Mouse (Mus musculus): ENCODE measurements at regions not wholly inside any gene's neighbourhood (a gene's known extent, or its start where the extent isn't known, plus 50 kb on each side); places are given as distances from the start of the nearest gene placed in this dataset.
"Not testable (repeated sequence)": the region's sequence is repeated elsewhere in the genome, so short reads cannot be mapped to it uniquely, and the experiment has no call there.

GRCm38 (mm10) chr6:68977959-68978358, 1442.4 kb upstream of the Tacstd2 start:
- no peak overlapping the region for H3K9ac ChIP-seq (ENCODE audit: low read depth, low read length)
- no peak for ATAC-seq
- H3K27me3 ChIP-seq (replicated peaks; ENCODE audit: control insufficient read depth, insufficient read depth, low read length), result no peaks in the 10 kb centered on the region
- H3K4me2 ChIP-seq (ENCODE audit: low read length), result no peak overlapping the region
- no peak overlapping the region for H3K27ac ChIP-seq (ENCODE audit: low read depth, low read length)
- H3K36me3 ChIP-seq (ENCODE audit: control insufficient read depth, insufficient read depth, low read length), result no peaks in the 10 kb centered on the region
- H3K4me1 ChIP-seq (ENCODE audit: control insufficient read depth, insufficient read depth, low read depth, low read length), result no peaks in the 10 kb centered on the region
- H3K4me3 ChIP-seq (ENCODE audit: low read length), result no peak overlapping the region
- no peaks in the 10 kb centered on the region for H3K9me3 ChIP-seq (ENCODE audit: control insufficient read depth, low read length)

- Histone ChIP-seq H3K9me3 (ENCODE audit: control insufficient read depth, low read length) (no peaks in the 10 kb centered on the region), H3K27ac (ENCODE audit: low read depth, low read length) (no peak overlapping the region), H3K36me3 (ENCODE audit: control insufficient read depth, insufficient read depth, low read length) (no peaks in the 10 kb centered on the region), H3K4me1 (ENCODE audit: control insufficient read depth, insufficient read depth, low read depth, low read length) (no peaks in the 10 kb centered on the region), H3K4me3 (ENCODE audit: low read length) (no peak overlapping the region), H3K9ac (ENCODE audit: low read depth, low read length) (no peak overlapping the region), H3K4me2 (ENCODE audit: low read length) (no peak overlapping the region), H3K27me3 (replicated peaks; ENCODE audit: control insufficient read depth, insufficient read depth, low read length) (no peaks in the 10 kb centered on the region)
- no peak for ATAC-seq
These were observed 1428.4 kb upstream of the Tacstd2 start for GRCm38 (mm10) chr6:68964012-68964411.

- not testable (repeated sequence) for H3K4me3 ChIP-seq (ENCODE audit: low read length); H3K4me1 ChIP-seq (ENCODE audit: control insufficient read depth, insufficient read depth, low read depth, low read length); H3K27me3 ChIP-seq (replicated peaks; ENCODE audit: control insufficient read depth, insufficient read depth, low read length); H3K27ac ChIP-seq (ENCODE audit: low read depth, low read length); H3K9ac ChIP-seq (ENCODE audit: low read depth, low read length); H3K9me3 ChIP-seq (ENCODE audit: control insufficient read depth, low read length); H3K4me2 ChIP-seq (ENCODE audit: low read length); H3K36me3 ChIP-seq (ENCODE audit: control insufficient read depth, insufficient read depth, low read length)
- 0 out of 2 replicates have a peak, but pooled peaks have one; percentile 54 for ATAC-seq
These were observed 1402.5 kb upstream of the Tacstd2 start for GRCm38 (mm10) chr6:68938104-68938503.

GRCm38 (mm10) chr6:68931860-68932259, 1396.3 kb upstream of the Tacstd2 start:
- H3K27ac ChIP-seq (ENCODE audit: low read depth, low read length); H3K4me1 ChIP-seq (ENCODE audit: control insufficient read depth, insufficient read depth, low read depth, low read length); H3K9me3 ChIP-seq (ENCODE audit: control insufficient read depth, low read length); H3K4me2 ChIP-seq (ENCODE audit: low read length); H3K9ac ChIP-seq (ENCODE audit: low read depth, low read length); H3K4me3 ChIP-seq (ENCODE audit: low read length); ATAC-seq; H3K27me3 ChIP-seq (replicated peaks; ENCODE audit: control insufficient read depth, insufficient read depth, low read length); H3K36me3 ChIP-seq (ENCODE audit: control insufficient read depth, insufficient read depth, low read length): not testable (repeated sequence)

GRCm38 (mm10) chr6:68915536-68915935, 1379.9 kb upstream of the Tacstd2 start:
- Histone ChIP-seq H3K4me1 (ENCODE audit: control insufficient read depth, insufficient read depth, low read depth, low read length) (no peaks in the 10 kb centered on the region), H3K27ac (ENCODE audit: low read depth, low read length) (no peak overlapping the region), H3K4me2 (ENCODE audit: low read length) (no peak overlapping the region), H3K36me3 (ENCODE audit: control insufficient read depth, insufficient read depth, low read length) (no peaks in the 10 kb centered on the region), H3K27me3 (replicated peaks; ENCODE audit: control insufficient read depth, insufficient read depth, low read length) (no peaks in the 10 kb centered on the region), H3K9me3 (ENCODE audit: control insufficient read depth, low read length) (no peaks in the 10 kb centered on the region), H3K9ac (ENCODE audit: low read depth, low read length) (no peak overlapping the region), H3K4me3 (ENCODE audit: low read length) (no peak overlapping the region)
- ATAC-seq, result no peak

- WGBS, result 80% methylated on average over 1 of the region's 1 CpGs
- Histone ChIP-seq H3K9ac (ENCODE audit: low read depth, low read length) (no peak overlapping the region), H3K4me2 (ENCODE audit: low read length) (no peak overlapping the region), H3K9me3 (ENCODE audit: control insufficient read depth, low read length) (no peaks in the 10 kb centered on the region), H3K4me3 (ENCODE audit: low read length) (no peak overlapping the region), H3K4me1 (ENCODE audit: control insufficient read depth, insufficient read depth, low read depth, low read length) (no peaks in the 10 kb centered on the region), H3K27me3 (replicated peaks; ENCODE audit: control insufficient read depth, insufficient read depth, low read length) (no peaks in the 10 kb centered on the region), H3K27ac (ENCODE audit: low read depth, low read length) (no peak overlapping the region), H3K36me3 (ENCODE audit: control insufficient read depth, insufficient read depth, low read length) (no peaks in the 10 kb centered on the region)
- ATAC-seq, result no peak
These were observed 1348.5 kb upstream of the Tacstd2 start for GRCm38 (mm10) chr6:68884130-68884529.

- not testable (repeated sequence) for H3K4me2 ChIP-seq (ENCODE audit: low read length); H3K9me3 ChIP-seq (ENCODE audit: control insufficient read depth, low read length); H3K36me3 ChIP-seq (ENCODE audit: control insufficient read depth, insufficient read depth, low read length); H3K9ac ChIP-seq (ENCODE audit: low read depth, low read length); H3K4me1 ChIP-seq (ENCODE audit: control insufficient read depth, insufficient read depth, low read depth, low read length); ATAC-seq; H3K27me3 ChIP-seq (replicated peaks; ENCODE audit: control insufficient read depth, insufficient read depth, low read length); H3K27ac ChIP-seq (ENCODE audit: low read depth, low read length); H3K4me3 ChIP-seq (ENCODE audit: low read length)
These were observed 1317.2 kb upstream of the Tacstd2 start for GRCm38 (mm10) chr6:68852761-68853160.

- Histone ChIP-seq H3K36me3 (ENCODE audit: control insufficient read depth, insufficient read depth, low read length) (no peaks in the 10 kb centered on the region), H3K9ac (ENCODE audit: low read depth, low read length) (no peak overlapping the region), H3K4me1 (ENCODE audit: control insufficient read depth, insufficient read depth, low read depth, low read length) (no peaks in the 10 kb centered on the region), H3K4me3 (ENCODE audit: low read length) (no peak overlapping the region), H3K27me3 (replicated peaks; ENCODE audit: control insufficient read depth, insufficient read depth, low read length) (no peaks in the 10 kb centered on the region), H3K27ac (ENCODE audit: low read depth, low read length) (no peak overlapping the region), H3K4me2 (ENCODE audit: low read length) (no peak overlapping the region), H3K9me3 (ENCODE audit: control insufficient read depth, low read length) (no peaks in the 10 kb centered on the region)
- no peak for ATAC-seq
- 81% methylated on average over 2 of the region's 2 CpGs for WGBS
These were observed 1316.7 kb upstream of the Tacstd2 start for GRCm38 (mm10) chr6:68852286-68852685.

GRCm38 (mm10) chr6:68835186-68835585, 1299.6 kb upstream of the Tacstd2 start:
- WGBS, result 75% methylated on average over 1 of the region's 1 CpGs
- no peaks in the 10 kb centered on the region for H3K36me3 ChIP-seq (ENCODE audit: control insufficient read depth, insufficient read depth, low read length)
- H3K9me3 ChIP-seq (ENCODE audit: control insufficient read depth, low read length), result no peaks in the 10 kb centered on the region
- H3K27me3 ChIP-seq (replicated peaks; ENCODE audit: control insufficient read depth, insufficient read depth, low read length), result no peaks in the 10 kb centered on the region
- no peak overlapping the region for H3K4me3 ChIP-seq (ENCODE audit: low read length)
- ATAC-seq, result no peak
- no peak overlapping the region for H3K27ac ChIP-seq (ENCODE audit: low read depth, low read length)
- H3K4me1 ChIP-seq (ENCODE audit: control insufficient read depth, insufficient read depth, low read depth, low read length), result no peaks in the 10 kb centered on the region
- H3K4me2 ChIP-seq (ENCODE audit: low read length), result no peak overlapping the region
- H3K9ac ChIP-seq (ENCODE audit: low read depth, low read length), result no peak overlapping the region

GRCm38 (mm10) chr6:68834633-68835032, 1299.0 kb upstream of the Tacstd2 start:
- Histone ChIP-seq H3K27me3 (replicated peaks; ENCODE audit: control insufficient read depth, insufficient read depth, low read length) (no peaks in the 10 kb centered on the region), H3K4me3 (ENCODE audit: low read length) (no peak overlapping the region), H3K9me3 (ENCODE audit: control insufficient read depth, low read length) (no peaks in the 10 kb centered on the region), H3K36me3 (ENCODE audit: control insufficient read depth, insufficient read depth, low read length) (no peaks in the 10 kb centered on the region), H3K4me2 (ENCODE audit: low read length) (no peak overlapping the region), H3K9ac (ENCODE audit: low read depth, low read length) (no peak overlapping the region), H3K4me1 (ENCODE audit: control insufficient read depth, insufficient read depth, low read depth, low read length) (no peaks in the 10 kb centered on the region), H3K27ac (ENCODE audit: low read depth, low read length) (no peak overlapping the region)
- 70% methylated on average over 4 of the region's 4 CpGs for WGBS
- no peak for ATAC-seq

Data from hindbrain, embryonic 16.5 days (tissue).